Mouse (Mus musculus) adrenal gland, adult (tissue): ENCODE data around the gene Igsf6.
A peak's percentile ranks its signal among the peaks of the same experiment; 100 is the strongest.

ENCODE experiments used
- DNase-seq, 2 experiments: peaks; one replicate each; pipeline ENCODE4 v3.0.0; 2022 to 2023; ENCODE audit warnings: low spot score in 1 of 2; ENCODE audit not compliant: inconsistent age in 2 of 2

Igsf6 gene

DNA sequence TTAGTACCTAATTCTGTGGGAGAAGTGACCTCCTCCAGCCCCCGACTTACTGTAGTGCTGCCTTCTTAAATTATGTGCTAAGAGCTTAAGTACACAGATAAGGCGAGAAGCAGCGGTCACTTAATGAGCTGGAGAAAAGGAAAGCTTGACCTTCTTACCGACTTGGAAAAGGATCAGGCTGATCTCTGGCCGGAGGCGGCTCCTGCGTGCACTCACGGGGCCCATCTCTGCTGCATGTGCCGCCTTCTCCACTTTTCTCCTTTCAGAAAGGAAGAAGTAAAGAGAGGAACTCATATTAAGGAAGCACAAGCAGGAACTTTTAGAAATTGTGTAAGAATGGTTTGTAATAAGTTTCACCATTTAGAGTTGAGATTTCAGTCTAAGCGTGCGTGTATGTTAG lies at the start of gene Igsf6:
Igsf6 (minus strand) TSS at position 292 of the 400 bp plus-strand sequence.
- DNase-seq: peak in 1 of 2 experiments; percentile 53

DNA sequence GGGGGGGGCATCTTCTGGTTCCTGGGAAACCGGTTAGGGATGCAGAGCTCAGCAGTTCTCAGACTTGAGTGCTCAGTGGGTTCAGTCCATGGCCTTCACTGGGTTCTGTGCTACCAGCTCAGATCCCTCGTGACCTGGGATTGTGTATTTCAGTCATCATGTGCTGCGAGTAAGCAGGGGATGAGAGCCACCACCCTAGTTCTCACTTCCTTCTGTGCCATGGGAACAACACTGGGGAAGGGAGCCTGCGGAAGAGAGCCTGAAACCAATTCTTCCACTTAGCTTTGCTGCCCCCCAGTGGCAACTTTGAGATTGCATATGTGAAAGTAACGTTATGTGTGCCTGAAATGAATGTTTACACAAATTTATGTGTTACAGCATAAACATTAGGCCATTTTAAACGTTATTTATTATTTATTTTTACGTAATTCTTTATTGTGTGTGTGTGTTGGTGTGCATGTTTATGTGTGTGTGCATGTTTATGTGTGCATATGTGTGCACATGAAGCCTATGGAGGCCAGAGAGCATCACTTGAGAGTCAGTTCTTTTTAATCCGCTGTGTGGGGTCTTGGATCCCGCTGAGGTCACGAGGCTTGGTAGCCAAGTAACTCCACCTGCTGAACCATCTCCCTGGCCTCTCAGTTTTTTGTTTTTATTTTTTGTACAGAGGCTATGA lies 45.9 kb upstream of the Igsf6 start:
- DNase-seq: peak; percentile 75 to 95

DNA sequence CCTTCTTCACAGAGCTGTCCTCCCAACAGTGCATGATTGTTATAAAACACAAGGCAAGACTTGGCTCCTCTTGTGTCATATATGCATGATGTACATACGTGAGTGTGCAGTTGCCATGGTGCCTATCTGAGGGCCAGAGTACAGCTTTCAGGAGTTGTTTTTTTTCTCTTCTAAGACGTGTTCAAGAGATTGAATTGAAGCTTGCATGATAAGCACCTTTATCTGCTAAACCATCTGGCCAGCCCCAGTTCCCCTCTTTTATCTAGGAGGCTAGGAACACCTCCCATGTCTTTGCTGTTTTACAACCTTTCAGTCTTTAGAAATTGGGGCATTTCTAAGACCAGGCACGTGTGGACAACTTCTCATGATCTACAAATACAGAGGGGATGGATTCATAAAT lies 37.4 kb upstream of the Igsf6 start:
- no peak for DNase-seq

DNA sequence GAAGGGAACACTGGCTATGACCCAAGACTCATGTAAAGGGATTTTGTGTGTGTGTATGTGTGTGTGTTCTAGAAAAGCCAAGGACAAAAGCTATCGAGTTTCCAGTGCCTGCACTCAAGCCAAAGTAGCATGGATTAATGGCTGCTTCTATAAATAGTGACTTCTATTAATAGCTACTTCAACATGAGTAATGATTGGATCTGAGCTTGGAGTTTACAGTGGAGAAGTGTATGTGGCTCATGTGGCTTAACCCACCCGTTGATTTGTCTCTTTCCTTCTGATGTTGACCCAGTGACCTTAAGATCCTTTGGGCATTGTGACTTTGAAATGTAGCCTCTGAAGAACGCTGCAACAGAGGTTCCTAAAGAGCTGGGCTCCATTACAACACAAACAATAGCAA lies 36.9 kb upstream of the Igsf6 start:
- DNase-seq: peak in 1 of 2 experiments; percentile 62

DNA sequence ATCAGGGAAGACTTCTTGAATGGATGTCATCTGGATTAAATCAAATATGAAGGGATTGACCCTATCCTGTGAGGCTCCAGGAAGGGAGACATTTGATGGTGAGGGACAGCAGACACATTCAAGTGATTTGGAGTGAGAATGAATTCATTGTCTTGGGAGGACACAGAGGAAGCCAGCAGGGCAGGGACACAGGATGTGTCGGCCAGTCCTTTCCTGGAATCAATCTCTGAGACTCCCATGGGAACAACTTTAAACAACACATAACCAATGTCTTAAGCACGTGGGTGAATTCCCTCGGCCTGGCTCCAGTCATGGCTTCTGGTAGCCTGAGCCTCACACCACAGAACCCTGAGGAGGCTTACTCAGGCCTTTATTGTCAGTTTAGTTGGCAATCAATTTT lies 33.5 kb upstream of the Igsf6 start:
- DNase-seq: no peak

DNA sequence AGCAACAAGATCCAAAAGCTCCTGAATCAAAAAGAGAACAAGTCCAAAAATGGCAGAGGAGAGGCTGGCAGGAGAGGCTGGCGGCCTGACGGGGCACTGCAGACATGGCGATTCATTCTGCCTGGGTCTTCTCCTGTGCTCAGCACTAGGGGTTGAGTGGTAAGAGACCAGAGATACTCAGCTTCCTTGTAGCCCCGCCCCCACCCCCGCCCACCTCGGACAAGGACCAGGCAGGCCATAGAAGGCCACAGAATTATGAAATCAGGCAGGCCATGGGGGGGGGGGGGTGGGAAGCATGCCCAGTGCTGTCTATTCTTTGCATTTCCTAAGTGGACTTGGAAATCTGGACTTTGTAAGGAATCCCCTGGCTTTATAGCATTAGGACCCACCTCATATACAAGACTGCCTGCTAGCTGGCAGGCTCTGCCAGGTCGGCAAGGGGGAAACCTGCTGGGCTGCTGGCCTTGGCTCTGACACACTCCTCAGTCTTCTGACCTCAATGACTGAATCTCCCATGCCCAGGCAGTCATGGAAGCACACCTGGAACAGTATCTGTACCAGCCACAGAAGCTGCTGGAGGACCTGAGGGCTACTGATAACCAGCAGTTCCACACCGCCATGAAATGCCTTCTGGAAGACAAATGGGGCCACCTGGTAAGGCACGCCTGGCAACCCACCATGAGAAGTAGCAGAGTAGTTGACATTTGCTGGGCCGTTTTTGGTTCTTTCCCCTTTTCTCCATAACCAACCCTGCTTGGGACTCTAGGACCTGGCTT lies 24.4 kb upstream of the Igsf6 start:
- DNase-seq: peak in 1 of 2 experiments; percentile 45

DNA sequence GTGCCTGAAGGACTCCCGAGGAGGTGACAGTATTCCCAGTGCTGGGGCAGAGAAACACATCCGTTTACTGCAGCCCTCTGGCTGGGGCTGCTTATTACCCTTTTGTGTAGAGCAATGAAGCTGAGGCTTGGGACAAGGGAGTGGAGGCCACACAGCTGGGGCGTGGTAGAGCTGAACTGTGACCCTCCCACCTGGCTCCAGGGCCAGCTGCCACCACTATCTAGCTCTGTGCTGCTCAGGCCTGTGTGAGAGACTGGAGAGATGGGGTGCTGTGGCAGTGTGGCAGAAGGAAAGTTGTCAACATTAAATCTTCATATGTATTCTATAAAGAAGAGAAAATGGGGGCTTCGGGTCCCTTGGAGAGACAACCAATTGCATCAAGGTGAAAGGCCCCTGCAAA lies 18.7 kb upstream of the Igsf6 start:
- no peak for DNase-seq

DNA sequence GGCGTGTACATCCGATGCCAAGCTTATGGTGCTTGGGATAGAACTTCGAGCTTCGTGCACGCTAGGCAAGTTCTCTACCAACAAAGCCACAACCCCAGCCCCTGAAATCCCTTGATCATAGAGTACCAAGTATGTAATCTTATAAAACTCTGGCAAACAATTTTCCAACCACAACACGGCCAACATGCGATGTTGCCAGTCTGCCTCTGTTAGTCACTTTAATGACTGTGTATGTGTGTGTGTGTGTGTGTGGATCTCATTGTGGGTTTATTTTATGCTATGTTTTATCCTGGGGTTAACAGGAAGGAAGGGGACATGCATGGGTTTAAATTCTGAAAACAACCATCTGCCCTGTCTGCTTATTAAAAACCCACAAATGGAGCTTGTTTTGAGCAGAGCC lies 16.4 kb upstream of the Igsf6 start:
- DNase-seq: no peak

DNA sequence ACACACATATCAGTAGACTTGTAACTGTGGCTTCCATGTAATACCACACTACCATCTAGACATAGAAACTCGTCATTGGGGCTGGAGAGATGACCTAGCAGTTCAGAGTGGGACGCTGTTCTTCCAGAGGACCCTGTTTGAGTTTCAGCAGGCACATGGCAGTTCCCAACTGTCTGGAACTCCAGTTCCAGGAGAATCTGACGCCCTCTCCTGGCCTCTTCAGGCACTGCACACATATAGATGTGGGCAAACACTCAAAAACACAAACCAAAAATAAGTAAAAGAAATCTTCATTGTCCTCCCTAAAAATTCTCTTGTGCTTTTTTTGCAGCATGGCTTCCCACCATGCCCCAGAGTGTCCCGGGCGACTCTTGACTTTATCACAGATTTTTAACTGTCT lies 14.4 kb upstream of the Igsf6 start:
- DNase-seq: no peak

DNA sequence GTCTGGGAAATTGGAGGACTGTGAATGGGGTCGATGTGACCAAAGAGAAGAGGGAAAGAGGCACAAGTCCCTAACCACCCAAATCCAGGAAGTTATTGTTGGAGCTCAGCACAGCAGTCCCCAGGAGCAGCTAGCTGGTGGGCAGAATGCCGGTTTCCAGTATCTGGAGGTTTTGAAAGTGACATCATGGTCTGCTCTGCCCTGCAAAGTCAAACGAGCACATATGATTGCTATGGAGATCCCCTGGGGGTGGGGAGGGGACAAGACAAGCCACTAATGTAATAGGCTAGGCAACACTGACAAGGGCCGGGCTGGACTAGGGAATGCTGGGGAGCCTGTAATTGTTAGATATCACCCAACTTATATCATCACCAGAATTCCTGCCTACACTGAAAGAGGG lies 11.1 kb upstream of the Igsf6 start:
- no peak for DNase-seq

DNA sequence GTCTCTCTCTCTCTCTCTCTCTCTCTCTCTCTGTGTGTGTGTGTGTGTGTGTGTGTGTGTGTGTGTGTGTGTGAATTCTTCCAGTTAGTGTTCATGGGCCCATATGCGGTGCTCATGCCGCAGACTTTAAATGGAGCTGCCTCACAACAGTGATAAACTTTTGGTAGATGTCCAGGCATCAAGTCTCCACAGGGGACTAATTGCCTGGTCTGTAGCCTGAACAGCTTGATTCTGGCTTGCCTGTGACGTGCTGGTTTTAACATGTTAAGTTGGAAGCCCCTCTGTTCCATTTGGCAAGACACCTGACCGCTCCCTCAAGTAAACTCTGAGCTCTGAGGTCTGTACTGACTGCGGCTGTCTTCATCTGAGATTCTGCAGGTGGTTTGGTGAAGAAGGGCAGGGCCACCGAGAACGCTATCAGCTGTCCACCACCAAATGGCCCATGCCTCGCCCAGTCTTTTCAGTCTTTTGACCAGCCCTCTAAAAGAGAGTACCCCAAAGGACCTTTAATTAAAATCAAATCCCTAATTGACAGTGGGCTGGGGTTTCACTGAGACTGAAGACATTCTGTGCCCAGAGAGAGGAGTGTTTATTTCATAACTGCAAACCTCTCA lies 10.6 kb upstream of the Igsf6 start:
- no peak for DNase-seq

DNA sequence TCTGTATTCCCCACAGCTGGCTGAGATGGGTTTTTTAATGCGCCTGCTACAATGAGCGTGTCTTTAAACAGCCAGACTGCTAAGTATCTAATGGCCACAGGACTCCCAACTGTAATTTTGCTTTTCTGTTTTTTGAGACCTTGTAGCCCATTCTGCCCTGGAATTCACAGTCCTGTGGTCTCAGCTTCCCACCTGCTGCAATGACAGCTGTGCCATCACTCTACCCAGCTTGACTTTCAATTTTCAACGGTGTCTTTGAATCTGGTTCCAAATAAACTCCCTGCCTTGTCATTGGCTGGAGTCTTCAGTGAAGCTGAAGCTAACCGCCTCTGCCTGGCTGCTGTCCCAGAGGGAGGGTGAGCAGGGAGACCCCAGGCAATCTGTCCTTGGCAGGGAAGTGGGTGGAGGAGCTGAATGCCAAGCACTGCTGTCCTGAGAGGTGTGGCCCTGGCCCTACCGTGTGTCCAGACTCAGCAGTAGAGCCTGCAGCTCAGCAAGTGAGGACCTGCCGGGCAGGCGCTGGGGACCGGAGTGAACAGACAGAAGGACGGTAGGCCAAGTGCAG lies 8.7 kb upstream of the Igsf6 start:
- DNase-seq: no peak

DNA sequence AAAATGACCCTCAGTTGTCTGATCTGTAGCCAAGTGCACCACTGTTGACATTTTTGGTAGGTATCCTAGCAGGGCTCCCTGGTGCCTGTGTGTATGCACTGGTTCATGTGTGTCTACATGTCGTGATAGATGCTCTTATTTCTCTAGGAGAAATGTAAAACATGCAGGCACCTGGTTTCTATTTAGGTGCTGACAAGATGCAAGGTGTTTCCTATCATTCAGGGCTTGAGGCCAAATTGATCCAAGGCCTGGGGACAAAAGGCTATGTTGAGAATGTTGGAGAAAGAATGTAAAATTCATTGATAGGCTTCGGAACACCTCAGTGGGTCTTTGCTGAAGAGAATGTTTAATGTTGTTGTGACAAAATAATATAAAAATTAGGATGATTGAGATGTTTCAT lies 7.4 kb upstream of the Igsf6 start:
- no peak for DNase-seq

DNA sequence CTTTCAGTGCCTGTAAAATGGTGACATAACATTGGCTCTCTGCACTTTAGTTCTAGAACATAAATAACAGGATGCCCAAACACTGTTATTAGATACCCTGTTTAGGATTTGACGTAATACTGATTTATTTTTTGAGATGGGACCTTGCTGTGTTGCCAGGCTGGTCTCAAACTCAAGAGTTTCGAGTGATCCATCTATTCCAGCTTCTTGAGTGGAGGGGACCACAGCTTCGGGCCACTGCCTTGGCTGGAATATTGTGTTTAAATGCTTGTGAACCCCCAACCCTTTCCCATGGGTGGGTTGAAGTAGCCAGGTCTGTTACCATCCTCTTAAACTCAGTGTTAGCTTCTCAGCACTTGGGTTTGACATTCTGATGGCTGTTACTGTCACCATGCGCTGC lies 7.0 kb upstream of the Igsf6 start, which contains the start of gene Otoa:
Otoa (plus strand) TSS at position 301 of the 400 bp plus-strand sequence.
- DNase-seq: no peak

DNA sequence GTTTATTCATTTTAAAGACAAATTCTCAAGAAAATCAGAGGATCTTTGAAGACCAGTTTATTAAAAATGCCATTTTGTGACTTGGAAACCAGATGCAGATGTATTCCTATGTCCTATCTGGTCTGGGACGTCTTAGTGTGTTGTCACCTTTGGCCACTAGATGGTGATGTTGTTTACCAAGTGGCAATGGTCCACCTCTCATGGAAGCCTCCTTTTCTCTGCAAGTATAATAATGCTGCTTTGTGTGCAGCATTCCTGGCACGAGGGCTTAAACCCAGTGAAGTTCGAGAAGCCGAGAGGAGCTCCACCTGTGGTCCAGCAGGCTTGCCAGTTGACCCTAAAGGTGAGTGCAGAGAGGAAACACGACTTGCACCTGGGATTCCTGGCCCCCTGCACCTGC lies 3.5 kb upstream of the Igsf6 start:
- peak; percentile 60 to 91 for DNase-seq

DNA sequence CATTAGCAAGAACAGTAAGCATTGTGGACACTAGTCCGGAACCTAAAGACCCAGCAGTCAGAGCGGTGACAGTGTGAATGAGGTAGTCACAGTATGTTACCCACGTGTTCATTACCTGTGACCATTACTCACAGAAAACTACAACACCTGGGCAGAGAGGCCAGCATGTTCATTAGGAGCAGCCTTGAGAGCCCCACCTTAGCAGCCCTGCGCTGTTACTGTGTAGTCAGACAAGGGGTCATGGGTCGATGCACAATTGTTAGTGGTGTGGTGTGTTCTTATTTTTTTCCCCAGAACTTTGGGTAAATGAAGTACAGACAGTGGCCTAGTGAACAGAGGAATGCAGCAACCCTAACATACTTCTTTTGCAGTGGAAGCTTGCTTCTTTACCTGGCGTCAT lies 2.9 kb upstream of the Igsf6 start:
- no peak for DNase-seq

DNA sequence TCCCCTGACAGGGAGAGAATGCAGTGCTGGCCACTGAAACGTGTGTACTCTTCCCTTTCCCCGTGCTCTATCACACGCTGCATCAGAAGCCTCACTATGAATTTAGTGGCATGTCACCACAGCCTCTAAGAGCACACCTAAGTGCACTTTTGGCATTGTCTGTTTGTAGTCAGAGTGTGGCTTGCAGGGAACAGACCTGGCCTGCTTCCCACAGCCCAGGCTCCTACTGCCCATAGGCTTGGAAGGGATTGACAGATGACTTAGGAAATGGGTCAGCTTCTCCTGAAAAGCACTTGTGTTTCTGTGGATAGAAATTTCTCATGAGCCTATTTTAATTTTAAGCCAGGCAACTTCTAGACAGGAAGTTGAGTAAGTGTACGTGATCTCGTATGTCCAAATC lies 1.0 kb upstream of the Igsf6 start:
- DNase-seq: no peak

DNA sequence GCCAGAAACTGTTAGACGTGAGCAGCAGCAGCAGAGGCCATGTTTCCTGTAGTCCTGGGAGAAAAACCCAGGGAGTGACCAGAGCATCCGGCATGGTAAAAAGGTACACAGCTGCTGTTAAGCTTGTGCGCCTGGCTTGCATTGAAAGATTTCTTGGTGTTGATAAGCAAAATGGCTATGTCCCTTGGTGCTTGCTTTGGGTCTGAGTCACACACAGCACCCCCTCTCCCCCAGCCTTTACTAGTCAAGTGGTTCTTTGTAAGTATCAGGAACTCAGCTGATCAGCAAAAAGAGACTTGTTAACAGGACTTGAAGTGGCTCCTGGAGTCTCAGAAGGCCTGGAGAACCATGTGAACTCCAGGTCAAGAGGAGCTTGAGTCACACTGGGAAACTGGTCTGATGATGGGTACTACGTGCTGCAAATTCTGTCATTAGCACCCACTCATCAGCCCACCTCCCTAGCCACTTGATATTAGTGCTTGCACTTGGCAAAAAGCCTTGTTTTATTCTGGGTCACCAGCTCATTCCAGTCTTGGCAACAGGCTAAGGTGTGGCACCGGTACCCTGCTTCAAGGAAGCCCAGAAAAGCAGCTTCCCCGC lies 529 bp upstream of the Igsf6 start:
- no peak for DNase-seq

DNA sequence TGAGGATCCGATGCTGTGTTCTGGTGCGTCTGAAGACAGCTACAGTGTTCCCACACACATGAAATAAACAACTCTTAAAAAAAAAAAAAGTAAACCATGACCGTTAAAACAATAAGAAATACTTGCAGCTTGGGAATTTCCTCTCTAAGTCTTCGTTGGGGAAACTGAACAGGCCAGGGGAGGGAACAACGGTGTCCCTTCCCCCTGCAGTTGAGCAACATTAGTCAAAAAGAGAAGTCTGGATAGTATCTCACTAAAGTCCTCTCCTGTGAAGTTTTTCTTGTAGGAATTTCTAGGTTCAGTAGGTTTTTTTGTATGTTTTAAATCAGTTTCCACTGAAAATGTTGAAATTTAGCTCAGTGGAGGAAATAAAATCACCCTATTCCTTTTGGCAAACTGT lies 1.9 kb downstream of the Igsf6 start:
- no peak for DNase-seq

DNA sequence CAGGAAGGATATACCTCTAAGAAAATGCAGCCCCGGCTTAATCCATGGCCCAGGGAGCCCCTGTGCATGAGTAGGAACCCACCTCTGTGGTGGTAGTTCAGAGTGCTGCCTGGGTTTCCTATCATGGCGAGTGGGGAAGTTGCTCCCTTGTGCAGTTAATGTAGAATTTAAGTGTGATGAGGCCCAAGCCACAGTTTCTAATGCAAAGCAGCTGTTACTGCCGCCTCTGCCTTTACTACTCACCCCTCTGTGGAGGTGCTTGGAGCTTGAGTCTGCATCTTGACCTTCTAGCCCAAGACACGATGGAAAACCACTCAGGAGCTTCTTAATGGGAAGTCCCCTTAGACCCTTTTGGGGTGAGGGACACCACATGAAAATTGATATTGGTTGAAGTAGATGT lies 3.1 kb downstream of the Igsf6 start:
- no peak for DNase-seq

DNA sequence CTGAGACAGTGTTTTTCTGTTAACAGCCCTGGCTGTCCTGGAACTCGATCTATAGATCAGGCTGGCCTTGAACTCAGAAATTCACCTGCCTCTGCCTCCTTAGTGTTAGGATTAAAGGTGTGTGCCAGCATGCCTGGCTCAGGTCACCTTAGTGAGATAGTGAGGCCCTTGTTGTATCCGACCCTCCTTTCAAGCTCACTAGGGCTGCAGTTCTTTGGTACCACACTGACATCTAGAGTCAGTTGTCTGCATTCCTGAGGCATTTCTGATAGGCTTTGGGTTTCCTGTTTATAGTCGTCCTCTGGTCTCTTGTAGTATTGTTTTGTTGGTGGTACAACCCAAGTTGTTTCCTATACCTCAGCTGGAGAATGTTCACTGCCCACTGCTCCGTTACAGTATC lies 10.1 kb downstream of the Igsf6 start:
- DNase-seq: peak in 1 of 2 experiments; percentile 74
